Mouse (Mus musculus): ENCODE measurements around the gene Stmn1.

Gene Stmn1

GRCm38 (mm10) chr4:134460277-134460676, 7.8 kb upstream of the Stmn1 start:
- DNase-seq: no peak

GRCm38 (mm10) chr4:134461252-134461651, 6.9 kb upstream of the Stmn1 start:
- no peak for DNase-seq

- DNase-seq: no peak
Measured at GRCm38 (mm10) chr4:134465789-134466188, 2.3 kb upstream of the Stmn1 start.

- DNase-seq: no peak
Measured at GRCm38 (mm10) chr4:134466381-134467262, 1.5 kb upstream of the Stmn1 start.

- no peak for DNase-seq
Measured at GRCm38 (mm10) chr4:134467435-134468214, 495 bp upstream of the Stmn1 start.

GRCm38 (mm10) chr4:134468578-134469266, 602 bp downstream of the Stmn1 start:
- peak; percentile 93 for DNase-seq

GRCm38 (mm10) chr4:134469341-134469796, 1.2 kb downstream of the Stmn1 start:
- no peak for DNase-seq

GRCm38 (mm10) chr4:134469985-134470384, 1.9 kb downstream of the Stmn1 start:
- DNase-seq: no peak

GRCm38 (mm10) chr4:134471469-134471868, 3.3 kb downstream of the Stmn1 start:
- no peak for DNase-seq

GRCm38 (mm10) chr4:134473764-134474163, 5.6 kb downstream of the Stmn1 start:
- no peak for DNase-seq

GRCm38 (mm10) chr4:134474240-134474639, 6.1 kb downstream of the Stmn1 start:
- DNase-seq: no peak

- DNase-seq: no peak
Measured at GRCm38 (mm10) chr4:134476899-134477298, 8.8 kb downstream of the Stmn1 start.

GRCm38 (mm10) chr4:134478031-134478430, 9.9 kb downstream of the Stmn1 start:
- DNase-seq: peak; percentile 92

- no peak for DNase-seq
Measured at GRCm38 (mm10) chr4:134479839-134480238, 11.7 kb downstream of the Stmn1 start.

GRCm38 (mm10) chr4:134480864-134481263, 12.7 kb downstream of the Stmn1 start:
- DNase-seq: peak; percentile 83

- DNase-seq: no peak
Measured at GRCm38 (mm10) chr4:134481270-134481669, 13.2 kb downstream of the Stmn1 start.

- no peak for DNase-seq
Measured at GRCm38 (mm10) chr4:134482442-134482841, 14.3 kb downstream of the Stmn1 start.

- no peak for DNase-seq
Measured at GRCm38 (mm10) chr4:134483078-134483688, 15.1 kb downstream of the Stmn1 start.

- peak; percentile 50 for DNase-seq
Measured at GRCm38 (mm10) chr4:134483696-134484095, 15.6 kb downstream of the Stmn1 start.

GRCm38 (mm10) chr4:134484231-134484630, 16.1 kb downstream of the Stmn1 start:
- no peak for DNase-seq

- peak; percentile 62 for DNase-seq
Measured at GRCm38 (mm10) chr4:134485151-134485900, 17.2 kb downstream of the Stmn1 start.

GRCm38 (mm10) chr4:134488211-134488610, 20.1 kb downstream of the Stmn1 start:
- DNase-seq: no peak

All from kidney, adult 18-20 months (tissue).